Comparison of ENCODE assay signal across 15 mouse cellular contexts in genomic region chr10:98951286-98952270, GRCm38 (mm10). TPM values are rescaled to one million over a fixed set of nuclear protein-coding genes. Genes with fewer than 3 reads are reported as not detected.
DNase-seq lines count a peak whose midpoint lies in the region; ATAC-seq and TF ChIP-seq lines count a peak whose summit lies in the region.
"Had no signal": no experiment of that assay in that cellular context is flagged by ENCODE, and none has a peak within 500 bp of the region (broad histone marks: within the 10 kb centered on the region; RNA-seq: fewer than 3 reads in every experiment).

No protein-coding gene starts in this region.

- 63% methylated on average over 17 of the region's 17 CpGs for WGBS in kidney, embryonic 14.5 days
- WGBS in lung, postnatal 0 days = 63% methylated on average over 17 of the region's 17 CpGs
- WGBS in macrophage (ENCODE audit: missing documents) = 72% methylated on average over 17 of the region's 17 CpGs

- ATAC-seq in kidney, embryonic 14.5 days (ENCODE audit: low FRiP score, low TSS enrichment) = peak; percentile 68
- ATAC-seq in lung, postnatal 0 days = 0 out of 2 replicates have a peak, but pooled peaks have one; percentile 7
- ATAC-seq: forebrain, embryonic 16.5 days had no signal

- H3K36me3 ChIP-seq in kidney, embryonic 14.5 days (ENCODE audit: control insufficient read depth, insufficient read depth, low read length) = no peaks in the 10 kb centered on the region
- H3K36me3 ChIP-seq in lung, postnatal 0 days (ENCODE audit: insufficient read depth, low read length) = no peaks in the 10 kb centered on the region
- H3K36me3 ChIP-seq in macrophage (ENCODE audit: inconsistent target) = no peaks in the 10 kb centered on the region
- H3K36me3 ChIP-seq: heart, embryonic 13.5 days; liver, embryonic 15.5 days had no signal

- no peaks in the 10 kb centered on the region for H3K27me3 ChIP-seq in kidney, embryonic 14.5 days (ENCODE audit: control insufficient read depth, insufficient read depth, low read length)
- no peaks in the 10 kb centered on the region for H3K27me3 ChIP-seq in lung, postnatal 0 days (replicated peaks; ENCODE audit: insufficient read depth, low read length)
- H3K27me3 ChIP-seq: CH12.LX; heart, embryonic 13.5 days; liver, embryonic 15.5 days had no signal

- peaks cover 7% of the 10 kb centered on the region; the same call in 1 of the 2 replicates for H3K4me1 ChIP-seq in kidney, embryonic 14.5 days (ENCODE audit: control insufficient read depth, insufficient read depth, low read length)
- peaks cover 8% of the 10 kb centered on the region; the same call in 1 of the 2 replicates for H3K4me1 ChIP-seq in lung, postnatal 0 days (ENCODE audit: insufficient read depth, low read depth, low read length)
- peaks cover 56% of the 10 kb centered on the region for H3K4me1 ChIP-seq in bone marrow macrophage, adult 2 months (ENCODE audit: control insufficient read depth, insufficient read depth, low read length)

- TF ChIP-seq EP300 in lung, postnatal 0 days (IDR thresholded peaks at IDR 0.05) = 0 out of 2 replicates have a peak, but pooled peaks have one; percentile 20

- no peak overlapping the region for H3K9ac ChIP-seq in kidney, embryonic 14.5 days (ENCODE audit: low read depth, low read length)
- H3K9ac ChIP-seq in lung, postnatal 0 days (replicated peaks; ENCODE audit: low read depth) = no peak overlapping the region
- H3K9ac ChIP-seq: heart, embryonic 13.5 days; liver, embryonic 15.5 days had no signal

- no peak overlapping the region for H3K4me3 ChIP-seq in kidney, embryonic 14.5 days (ENCODE audit: low read length)
- H3K4me3 ChIP-seq in lung, postnatal 0 days (ENCODE audit: low read depth, low read length) = no peak overlapping the region
- no peak overlapping the region for H3K4me3 ChIP-seq in bone marrow macrophage, adult 2 months (ENCODE audit: insufficient read depth, low read length)
- no peak overlapping the region for H3K4me3 ChIP-seq in macrophage (ENCODE audit: inconsistent target)
- H3K4me3 ChIP-seq: heart, embryonic 13.5 days; liver, embryonic 15.5 days had no signal

- peaks cover 84% of the 10 kb centered on the region for H3K79me2 ChIP-seq in macrophage (ENCODE audit: inconsistent target)

- no peak for TF ChIP-seq POLR2A in bone marrow macrophage, adult 2 months (IDR thresholded peaks at IDR 0.05; ENCODE audit: borderline replicate concordance, low read depth, low read length)

- H3K9me3 ChIP-seq in kidney, embryonic 14.5 days (ENCODE audit: control insufficient read depth, low read length) = no peaks in the 10 kb centered on the region
- no peaks in the 10 kb centered on the region for H3K9me3 ChIP-seq in lung, postnatal 0 days (ENCODE audit: low read length)
- H3K9me3 ChIP-seq: heart, embryonic 13.5 days; liver, embryonic 15.5 days had no signal

- TF ChIP-seq CTCF in lung, postnatal 0 days (IDR thresholded peaks at IDR 0.05) = no peak
- no peak for TF ChIP-seq CTCF in bone marrow macrophage, adult 2 months (IDR thresholded peaks at IDR 0.05; ENCODE audit: low read depth, low read length)

- H3K27ac ChIP-seq in kidney, embryonic 14.5 days (ENCODE audit: low read depth, low read length) = no peak overlapping the region
- no peak overlapping the region for H3K27ac ChIP-seq in lung, postnatal 0 days (ENCODE audit: low read length)
- H3K27ac ChIP-seq in bone marrow macrophage, adult 2 months (ENCODE audit: insufficient read depth, low read depth, low read length) = peak overlapping the region; percentile 30; the same call in 1 of the 2 replicates
- 0 out of 2 replicates have a peak overlapping the region, but pooled peaks have one; percentile 4 for H3K27ac ChIP-seq in macrophage
- H3K27ac ChIP-seq: heart, embryonic 13.5 days; liver, embryonic 15.5 days had no signal

- DNase-seq in kidney, adult 9 months = no peak
- DNase-seq in lung, postnatal 0 days (ENCODE audit: low spot score) = no peak
- no peak for DNase-seq in lung, postnatal 4 days
- no peak for DNase-seq in urinary bladder, postnatal 10 days (ENCODE audit: low spot score)
- no peak for DNase-seq in right cerebral cortex, postnatal 10 days (ENCODE audit: low spot score in 2 of 2)
- DNase-seq: gastrocnemius, postnatal 10 days; right cerebral cortex, postnatal 4 days; thymus, adult 18-20 months had no signal

- H3K4me2 ChIP-seq in kidney, embryonic 14.5 days (replicated peaks; ENCODE audit: low read depth, low read length) = no peak overlapping the region
- H3K4me2 ChIP-seq in lung, postnatal 0 days (replicated peaks; ENCODE audit: low read depth, low read length) = no peak overlapping the region
- H3K4me2 ChIP-seq: heart, embryonic 13.5 days; liver, embryonic 15.5 days had no signal

RNA-seq across cellular contexts. Expression of gene Atp2b1, which starts 37.4 kb away (rescaled TPM):
- 123 and 149 TPM in 2 replicates for polyA plus RNA-seq in kidney, embryonic 14.5 days (2014; fragmentation: Nextera tagmentation; extraction: Ambion mirVana)
- polyA plus RNA-seq in lung, postnatal 0 days (2015; fragmentation: Nextera tagmentation; extraction: Ambion mirVana) = 277 and 282 TPM in 2 replicates
- 252 and 272 TPM in 2 replicates for polyA plus RNA-seq in bone marrow macrophage, adult 2 months (2012; ENCODE audit: insufficient read depth, insufficient read length, missing spikeins)
- total RNA-seq in macrophage (2018; cell fraction: chromatin; rRNA removed) = 1,000 to 10,000 TPM in 3 of 26 experiments, 100 to 1,000 TPM in 23; 379 to 1,083 (median 632) TPM
- 100 to 1,000 TPM in 22 of 26 experiments, 10 to 100 TPM in 4; 93.4 to 277 (median 163) TPM for total RNA-seq in macrophage (2018; cell fraction: cytosol; rRNA removed)
- total RNA-seq in macrophage (2018; cell fraction: nucleus; rRNA removed) = 100 to 1,000 TPM; 320 to 861 (median 504) TPM
- polyA plus RNA-seq in macrophage (2018) = 95.0 to 177 TPM (median 143 TPM) in 3 replicates

Comparison
In these comparisons a context has a peak if more than half of its experiments do, and no peak if none do; other contexts are left out.
1. H3K27ac ChIP-seq: peak in bone marrow macrophage, adult 2 months (single experiment) and macrophage (single experiment); none in kidney, embryonic 14.5 days (single experiment) and lung, postnatal 0 days (single experiment).